Mouse (Mus musculus): ENCODE measurements at regions not wholly inside any gene's neighbourhood (a gene's known extent, or its start where the extent isn't known, plus 50 kb on each side); places are given as distances from the start of the nearest gene placed in this dataset.

GRCm38 (mm10) chr14:40119530-40119929 lies 646.6 kb upstream of the Nrg3 start:
- DNase-seq (ENCODE audit: low spot score in 2 of 2), result peak; percentile 20 to 33
